Mouse (Mus musculus) liver, postnatal 0 days (tissue): ENCODE data around the gene Sdhb.

Source experiments
- CTCF ChIP-seq: sonication (generic); IDR thresholded peaks from 2 replicates; pipeline ENCODE4 v1.5.1; 2016; ENCODE audit warnings: antibody characterized with exemption, low read depth
- EP300 ChIP-seq: IDR thresholded peaks from 2 replicates; pipeline ENCODE4 v1.6.1; 2016; ENCODE audit warnings: antibody characterized with exemption, low read depth, mild to moderate bottlenecking

GRCm38 (mm10) chr4:141008028-141008427 is 47.0 kb downstream of the Sdhb start:
- 0 out of 2 replicates have a peak, but pooled peaks have one; percentile 3 for TF ChIP-seq CTCF
- peak; percentile 36; the same call in 1 of the 2 replicates for TF ChIP-seq EP300
